Mouse (Mus musculus): ENCODE data around the gene Rph3a. TPM values are rescaled to one million over a fixed set of nuclear protein-coding genes. Genes with fewer than 3 reads are reported as not detected.
"Not testable (repeated sequence)": the region's sequence is repeated elsewhere in the genome, so short reads cannot be mapped to it uniquely, and the experiment has no call there.

Gene Rph3a
- polyA plus RNA-seq, 1 experiment = 1.3 TPM

- TF ChIP-seq CTCF (IDR thresholded peaks at IDR 0.05; ENCODE audit: control insufficient read depth, insufficient read depth, insufficient replicate concordance, low read depth, low read length) (no peak), POLR2A (IDR thresholded peaks at IDR 0.05; ENCODE audit: control insufficient read depth, low read depth, low read length) (no peak)
- Histone ChIP-seq H3K27me3 (ENCODE audit: control insufficient read depth, insufficient read depth, low read length) (no peaks in the 10 kb centered on the region), H3K27ac (ENCODE audit: control insufficient read depth, insufficient read depth, low read depth, low read length) (no peak overlapping the region), H3K4me1 (ENCODE audit: control insufficient read depth, insufficient read depth, low read length) (peaks cover 2% of the 10 kb centered on the region; the same call in 1 of the 2 replicates), H3K36me3 (ENCODE audit: control insufficient read depth, insufficient read depth, low read length) (no peaks in the 10 kb centered on the region), H3K4me3 (ENCODE audit: control insufficient read depth, low read depth, low read length) (no peak overlapping the region)
Measured at GRCm38 (mm10) chr5:120938586-120938985, 71.3 kb downstream of the Rph3a start.

DNA sequence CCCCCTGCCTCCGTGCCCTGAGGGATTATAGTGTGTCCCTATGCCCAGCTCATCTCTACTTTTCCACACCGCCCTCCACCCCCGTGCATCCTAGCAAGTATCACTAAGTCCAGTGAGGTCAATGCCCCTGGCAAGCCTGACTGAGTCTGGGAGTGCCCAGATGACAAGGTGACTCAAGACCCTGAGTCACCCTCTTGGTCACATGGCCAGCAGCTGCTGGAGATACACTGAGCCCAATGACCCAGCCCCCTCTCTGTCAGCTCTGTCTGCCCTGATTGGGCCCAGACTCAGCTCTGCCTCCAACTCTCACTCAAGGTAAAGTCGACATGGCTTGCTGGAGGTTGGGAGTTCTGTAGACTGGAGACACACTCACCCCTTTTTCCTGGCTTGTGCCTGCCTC lies 72.1 kb downstream of the Rph3a start:
- Histone ChIP-seq H3K27ac (ENCODE audit: control insufficient read depth, insufficient read depth, low read depth, low read length) (no peak overlapping the region), H3K27me3 (ENCODE audit: control insufficient read depth, insufficient read depth, low read length) (no peaks in the 10 kb centered on the region), H3K4me1 (ENCODE audit: control insufficient read depth, insufficient read depth, low read length) (peaks cover 2% of the 10 kb centered on the region; the same call in 1 of the 2 replicates), H3K4me3 (ENCODE audit: control insufficient read depth, low read depth, low read length) (no peak overlapping the region), H3K36me3 (ENCODE audit: control insufficient read depth, insufficient read depth, low read length) (no peaks in the 10 kb centered on the region)
- TF ChIP-seq CTCF (IDR thresholded peaks at IDR 0.05; ENCODE audit: control insufficient read depth, insufficient read depth, insufficient replicate concordance, low read depth, low read length) (no peak), POLR2A (IDR thresholded peaks at IDR 0.05; ENCODE audit: control insufficient read depth, low read depth, low read length) (no peak)

DNA sequence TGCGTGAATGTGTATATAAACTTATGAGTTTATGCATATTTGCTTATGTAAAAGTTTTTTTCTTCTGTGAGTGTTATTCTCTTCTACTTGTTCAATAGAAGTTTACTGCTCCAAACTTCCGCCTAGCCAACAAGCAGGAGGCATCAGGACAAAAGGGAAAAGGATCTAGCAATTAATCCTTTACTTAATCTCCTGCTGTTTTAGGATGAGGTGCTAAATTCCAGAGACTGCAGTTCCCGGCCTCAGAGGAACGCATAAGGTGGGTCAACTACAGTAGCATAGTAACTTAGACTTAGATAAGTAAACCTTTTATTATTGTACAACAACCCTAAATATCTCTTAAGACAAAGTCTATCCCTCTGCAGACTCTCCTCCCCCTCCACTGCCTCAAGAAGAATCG lies 75.9 kb downstream of the Rph3a start:
- TF ChIP-seq POLR2A (IDR thresholded peaks at IDR 0.05; ENCODE audit: control insufficient read depth, low read depth, low read length) (no peak), CTCF (IDR thresholded peaks at IDR 0.05; ENCODE audit: control insufficient read depth, insufficient read depth, insufficient replicate concordance, low read depth, low read length) (no peak)
- peaks cover 2% of the 10 kb centered on the region; the same call in 1 of the 2 replicates for H3K4me1 ChIP-seq (ENCODE audit: control insufficient read depth, insufficient read depth, low read length)
- H3K27me3 ChIP-seq (ENCODE audit: control insufficient read depth, insufficient read depth, low read length) = no peaks in the 10 kb centered on the region

GRCm38 (mm10) chr5:120927036-120927435 lies 82.9 kb downstream of the Rph3a start:
- Histone ChIP-seq H3K36me3 (ENCODE audit: control insufficient read depth, insufficient read depth, low read length) (no peaks in the 10 kb centered on the region), H3K4me1 (ENCODE audit: control insufficient read depth, insufficient read depth, low read length) (no peaks in the 10 kb centered on the region), H3K27me3 (ENCODE audit: control insufficient read depth, insufficient read depth, low read length) (no peaks in the 10 kb centered on the region), H3K4me3 (ENCODE audit: control insufficient read depth, low read depth, low read length) (no peak overlapping the region), H3K27ac (ENCODE audit: control insufficient read depth, insufficient read depth, low read depth, low read length) (no peak overlapping the region)
- no peak for TF ChIP-seq POLR2A (IDR thresholded peaks at IDR 0.05; ENCODE audit: control insufficient read depth, low read depth, low read length)
- TF ChIP-seq CTCF (IDR thresholded peaks at IDR 0.05; ENCODE audit: control insufficient read depth, insufficient read depth, insufficient replicate concordance, low read depth, low read length) = peak; percentile 40; the same call in 1 of the 2 replicates

More for the DNA sequence above, 75.9 kb downstream of the Rph3a start:
- Histone ChIP-seq H3K4me3 (ENCODE audit: control insufficient read depth, low read depth, low read length) (no peak overlapping the region), H3K36me3 (ENCODE audit: control insufficient read depth, insufficient read depth, low read length) (no peaks in the 10 kb centered on the region), H3K27ac (ENCODE audit: control insufficient read depth, insufficient read depth, low read depth, low read length) (no peak overlapping the region)

DNA sequence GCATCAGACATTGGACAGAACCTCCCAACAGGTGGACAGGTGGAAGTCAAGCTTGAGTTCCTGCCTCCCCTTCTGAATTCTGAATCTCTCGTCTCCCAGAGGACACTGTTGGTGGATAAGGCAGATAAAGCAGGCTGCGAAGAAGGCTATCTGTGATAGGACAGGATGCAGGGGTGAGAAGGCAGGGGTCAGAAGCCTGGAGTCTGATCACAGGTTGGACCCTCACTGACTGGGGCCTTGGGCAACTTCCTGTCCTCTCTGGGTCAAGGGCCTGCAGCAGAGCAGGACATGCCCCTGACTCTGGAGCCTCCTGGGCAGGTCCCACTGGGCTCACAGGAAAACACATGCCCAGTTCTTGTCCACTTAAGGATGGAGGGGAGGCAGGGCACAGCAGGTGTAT lies 83.6 kb downstream of the Rph3a start:
- H3K27me3 ChIP-seq (ENCODE audit: control insufficient read depth, insufficient read depth, low read length); H3K36me3 ChIP-seq (ENCODE audit: control insufficient read depth, insufficient read depth, low read length); H3K27ac ChIP-seq (ENCODE audit: control insufficient read depth, insufficient read depth, low read depth, low read length); H3K4me1 ChIP-seq (ENCODE audit: control insufficient read depth, insufficient read depth, low read length); H3K4me3 ChIP-seq (ENCODE audit: control insufficient read depth, low read depth, low read length): not testable (repeated sequence)

GRCm38 (mm10) chr5:120924520-120924919 lies 85.4 kb downstream of the Rph3a start:
- H3K4me1 ChIP-seq (ENCODE audit: control insufficient read depth, insufficient read depth, low read length); H3K27me3 ChIP-seq (ENCODE audit: control insufficient read depth, insufficient read depth, low read length); H3K4me3 ChIP-seq (ENCODE audit: control insufficient read depth, low read depth, low read length); H3K27ac ChIP-seq (ENCODE audit: control insufficient read depth, insufficient read depth, low read depth, low read length); H3K36me3 ChIP-seq (ENCODE audit: control insufficient read depth, insufficient read depth, low read length): not testable (repeated sequence)

GRCm38 (mm10) chr5:120923969-120924368 lies 85.9 kb downstream of the Rph3a start:
- Histone ChIP-seq H3K4me3 (ENCODE audit: control insufficient read depth, low read depth, low read length) (no peak overlapping the region), H3K4me1 (ENCODE audit: control insufficient read depth, insufficient read depth, low read length) (no peaks in the 10 kb centered on the region), H3K27ac (ENCODE audit: control insufficient read depth, insufficient read depth, low read depth, low read length) (no peak overlapping the region), H3K27me3 (ENCODE audit: control insufficient read depth, insufficient read depth, low read length) (no peaks in the 10 kb centered on the region), H3K36me3 (ENCODE audit: control insufficient read depth, insufficient read depth, low read length) (no peaks in the 10 kb centered on the region)
- TF ChIP-seq CTCF (IDR thresholded peaks at IDR 0.05; ENCODE audit: control insufficient read depth, insufficient read depth, insufficient replicate concordance, low read depth, low read length) (no peak), POLR2A (IDR thresholded peaks at IDR 0.05; ENCODE audit: control insufficient read depth, low read depth, low read length) (no peak)

- Histone ChIP-seq H3K27me3 (ENCODE audit: control insufficient read depth, insufficient read depth, low read length) (no peaks in the 10 kb centered on the region), H3K4me3 (ENCODE audit: control insufficient read depth, low read depth, low read length) (no peak overlapping the region)
Measured at GRCm38 (mm10) chr5:120920296-120920695, 89.6 kb downstream of the Rph3a start.

DNA sequence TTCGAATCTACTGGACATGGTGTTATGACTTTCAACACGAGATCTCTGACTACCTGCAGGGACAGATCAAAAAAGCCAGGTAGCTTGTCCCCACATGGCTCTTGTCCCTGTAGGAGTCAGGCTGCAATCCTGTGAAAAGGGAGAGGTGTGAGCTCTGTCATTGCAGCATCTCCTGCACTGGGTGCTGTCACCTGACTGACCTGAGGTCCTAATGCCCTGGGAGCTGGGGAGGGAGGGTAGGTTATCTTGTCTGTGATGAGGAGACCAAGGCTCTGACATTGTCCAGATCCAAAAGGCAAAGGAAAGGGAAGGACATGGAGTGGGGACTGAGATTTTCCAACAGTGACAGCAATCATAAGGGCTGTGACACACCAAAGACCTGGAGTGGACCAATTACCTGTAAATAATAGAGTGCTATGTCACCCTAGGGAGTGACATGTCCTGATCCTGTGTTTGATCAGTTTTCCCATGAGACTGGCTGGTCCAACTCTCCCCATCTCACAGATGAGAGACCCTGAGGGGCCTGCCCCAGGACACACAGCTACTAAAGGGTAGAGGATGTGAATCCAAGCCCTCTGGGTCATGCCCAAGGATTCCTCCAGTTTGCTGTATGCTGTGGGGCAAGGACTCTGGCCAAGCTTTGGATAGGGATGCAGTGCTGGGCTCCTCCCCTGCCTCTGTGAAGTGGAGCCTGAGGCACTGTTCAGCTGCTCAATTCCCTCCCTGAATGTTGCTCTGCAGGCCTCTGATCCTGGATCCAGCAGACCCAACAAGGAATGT lies 90.5 kb downstream of the Rph3a start:
- not testable (repeated sequence) for H3K27ac ChIP-seq (ENCODE audit: control insufficient read depth, insufficient read depth, low read depth, low read length); H3K4me3 ChIP-seq (ENCODE audit: control insufficient read depth, low read depth, low read length); H3K27me3 ChIP-seq (ENCODE audit: control insufficient read depth, insufficient read depth, low read length); H3K4me1 ChIP-seq (ENCODE audit: control insufficient read depth, insufficient read depth, low read length); H3K36me3 ChIP-seq (ENCODE audit: control insufficient read depth, insufficient read depth, low read length)

More at GRCm38 (mm10) chr5:120920296-120920695, 89.6 kb downstream of the Rph3a start:
- Histone ChIP-seq H3K36me3 (ENCODE audit: control insufficient read depth, insufficient read depth, low read length) (no peaks in the 10 kb centered on the region), H3K27ac (ENCODE audit: control insufficient read depth, insufficient read depth, low read depth, low read length) (no peak overlapping the region), H3K4me1 (ENCODE audit: control insufficient read depth, insufficient read depth, low read length) (no peaks in the 10 kb centered on the region)
- TF ChIP-seq CTCF (IDR thresholded peaks at IDR 0.05; ENCODE audit: control insufficient read depth, insufficient read depth, insufficient replicate concordance, low read depth, low read length) (no peak), POLR2A (IDR thresholded peaks at IDR 0.05; ENCODE audit: control insufficient read depth, low read depth, low read length) (no peak)

- H3K27ac ChIP-seq (ENCODE audit: control insufficient read depth, insufficient read depth, low read depth, low read length); H3K4me3 ChIP-seq (ENCODE audit: control insufficient read depth, low read depth, low read length); H3K36me3 ChIP-seq (ENCODE audit: control insufficient read depth, insufficient read depth, low read length); H3K27me3 ChIP-seq (ENCODE audit: control insufficient read depth, insufficient read depth, low read length); H3K4me1 ChIP-seq (ENCODE audit: control insufficient read depth, insufficient read depth, low read length): not testable (repeated sequence)
Measured at GRCm38 (mm10) chr5:120914204-120914603, 95.7 kb downstream of the Rph3a start, which contains the start of gene Oas1d. Gene Oas1d (plus strand): TSS chr5:120914536.

Measured in testis, adult 2 months (tissue).